ENCODE assay signal across 8 mouse cellular contexts in the genomic region with DNA sequence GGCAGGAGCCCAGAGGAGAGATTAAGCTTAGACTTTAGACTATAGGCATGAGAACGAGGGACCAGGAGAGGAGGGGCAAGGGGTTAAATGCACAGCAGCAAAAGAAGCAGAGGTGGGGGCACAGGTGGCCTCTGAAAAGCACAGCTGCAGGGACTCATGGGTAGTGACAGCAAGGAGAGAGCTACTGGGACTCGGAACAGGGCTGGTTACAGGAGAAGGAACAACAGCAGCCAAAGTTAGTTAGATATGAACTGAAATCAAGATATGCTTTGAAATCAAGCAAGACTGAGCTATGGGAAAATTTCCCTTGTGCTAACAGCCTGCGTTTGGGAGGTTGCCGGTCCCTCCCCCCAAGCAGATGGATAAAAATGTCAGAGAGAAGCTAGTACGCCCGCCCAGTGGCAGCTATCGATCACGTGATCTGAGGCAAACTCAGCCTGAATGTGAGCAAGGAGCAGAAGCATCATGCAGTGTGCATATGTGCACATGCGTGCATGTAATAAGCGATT. TPM values are rescaled to one million over a fixed set of nuclear protein-coding genes. Genes with fewer than 3 reads are reported as not detected.
DNase-seq lines count a peak whose midpoint lies in the region; ATAC-seq and TF ChIP-seq lines count a peak whose summit lies in the region.

No protein-coding gene starts in this region.

- H3K4me2 ChIP-seq in forebrain, embryonic 15.5 days (replicated peaks), result peak overlapping the region; percentile 33

- peak overlapping the region; percentile 36 for H3K4me3 ChIP-seq in cerebellum, adult 2 months (replicated peaks; ENCODE audit: insufficient read depth, low read depth, low read length)
- H3K4me3 ChIP-seq in forebrain, embryonic 15.5 days, result peak overlapping the region; percentile 17; the same call in 1 of the 2 replicates

- no peak for DNase-seq in cerebellum, adult 2 months
- DNase-seq in cerebellum, postnatal 4 days (ENCODE audit: low spot score in 2 of 2), result no peak
- DNase-seq in A20 (ENCODE audit: low read depth, low spot score), result peak; percentile 61
- peak; percentile 51 to 76 for DNase-seq in left cerebral cortex, postnatal 14 days (ENCODE audit: low spot score in 2 of 2)
- peak; percentile 54 for DNase-seq in retina, embryonic 14.5 days (ENCODE audit: low spot score)
- DNase-seq in lung, postnatal 4 days, result no peak

- ATAC-seq in forebrain, embryonic 15.5 days (replicated peaks), result peak; percentile 86
- no peak; the same call in 1 of the 2 replicates for ATAC-seq in megakaryocyte progenitor cell, adult 5-6 weeks (replicated peaks; ENCODE audit: poor library complexity)

- intact Hi-C loops in left cerebral cortex, postnatal 14 days (cut with DNase I), result no loop called here

- H3K27ac ChIP-seq in cerebellum, adult 2 months (ENCODE audit: insufficient read depth, low read length), result no peak overlapping the region
- H3K27ac ChIP-seq in forebrain, embryonic 15.5 days (replicated peaks), result peak overlapping the region; percentile 80

- no peaks in the 10 kb centered on the region for H3K4me1 ChIP-seq in cerebellum, adult 2 months (ENCODE audit: control insufficient read depth, insufficient read depth, low read length)
- peaks cover 15% of the 10 kb centered on the region for H3K4me1 ChIP-seq in forebrain, embryonic 15.5 days

- no peak for TF ChIP-seq POLR2A in cerebellum, adult 2 months (IDR thresholded peaks at IDR 0.05; ENCODE audit: borderline replicate concordance, insufficient read depth, low read length)

- H3K9ac ChIP-seq in forebrain, embryonic 15.5 days (replicated peaks), result no peak overlapping the region

- 30% methylated on average over 10 of the region's 10 CpGs for WGBS in cerebellum, adult 2 months
- WGBS in forebrain, embryonic 15.5 days, result 25% methylated on average over 10 of the region's 10 CpGs

- H3K9me3 ChIP-seq in forebrain, embryonic 15.5 days, result no peaks in the 10 kb centered on the region

- H3K36me3 ChIP-seq in forebrain, embryonic 15.5 days, result no peaks in the 10 kb centered on the region

- H3K27me3 ChIP-seq in cerebellum, adult 2 months (ENCODE audit: control insufficient read depth, insufficient read depth, low read length), result no peaks in the 10 kb centered on the region
- H3K27me3 ChIP-seq in forebrain, embryonic 15.5 days, result no peaks in the 10 kb centered on the region

- TF ChIP-seq CTCF in cerebellum, adult 2 months (IDR thresholded peaks at IDR 0.05; ENCODE audit: borderline replicate concordance, insufficient read depth, low read depth, low read length), result no peak

RNA-seq across cellular contexts. Expression of gene Ifngr2, which starts 5.2 kb away (rescaled TPM):
- polyA plus RNA-seq in cerebellum, adult 2 months (2012; rRNA removed), result 33.9 and 34.5 TPM in 2 replicates
- 104 and 105 TPM in 2 replicates for polyA plus RNA-seq in forebrain, embryonic 15.5 days (2015; fragmentation: Nextera tagmentation; extraction: Ambion mirVana)
- 10 to 100 TPM; 62.0 to 62.6 TPM for total RNA-seq in left cerebral cortex, postnatal 14 days (2021)
- total RNA-seq in megakaryocyte progenitor cell, adult 5-6 weeks (2015), result 17.4 and 20.3 TPM in 2 replicates
- total RNA-seq in megakaryocyte progenitor cell, adult 5-6 weeks (2017), result 14.1 and 16.0 TPM in 2 replicates

RNA-seq across cellular contexts. Expression of gene Tmem50b, which starts 56.0 kb away (rescaled TPM):
- polyA plus RNA-seq in cerebellum, adult 2 months (2012; rRNA removed), result 147 and 148 TPM in 2 replicates
- polyA plus RNA-seq in forebrain, embryonic 15.5 days (2015; fragmentation: Nextera tagmentation; extraction: Ambion mirVana), result 83.2 and 89.2 TPM in 2 replicates
- 100 to 1,000 TPM; 104 to 110 TPM for total RNA-seq in left cerebral cortex, postnatal 14 days (2021)
- 51.9 and 59.3 TPM in 2 replicates for total RNA-seq in megakaryocyte progenitor cell, adult 5-6 weeks (2015)
- total RNA-seq in megakaryocyte progenitor cell, adult 5-6 weeks (2017), result 42.9 and 44.3 TPM in 2 replicates

RNA-seq across cellular contexts. Expression of gene Ifnar1, which starts 56.6 kb away (rescaled TPM):
- polyA plus RNA-seq in cerebellum, adult 2 months (2012; rRNA removed), result 31.7 and 32.2 TPM in 2 replicates
- 52.6 and 54.8 TPM in 2 replicates for polyA plus RNA-seq in forebrain, embryonic 15.5 days (2015; fragmentation: Nextera tagmentation; extraction: Ambion mirVana)
- 10 to 100 TPM; 67.8 to 71.0 TPM for total RNA-seq in left cerebral cortex, postnatal 14 days (2021)
- total RNA-seq in megakaryocyte progenitor cell, adult 5-6 weeks (2015), result 32.2 and 33.3 TPM in 2 replicates
- 34.7 and 36.3 TPM in 2 replicates for total RNA-seq in megakaryocyte progenitor cell, adult 5-6 weeks (2017)

Comparison
In these comparisons a context has a peak if more than half of its experiments do, and no peak if none do; other contexts are left out.
1. DNase-seq: peak in A20 (single experiment), left cerebral cortex, postnatal 14 days (2 of 2) and retina, embryonic 14.5 days (single experiment); none in cerebellum, adult 2 months (0 of 2), cerebellum, postnatal 4 days (0 of 2) and lung, postnatal 4 days (0 of 2).